In the genomic region with DNA sequence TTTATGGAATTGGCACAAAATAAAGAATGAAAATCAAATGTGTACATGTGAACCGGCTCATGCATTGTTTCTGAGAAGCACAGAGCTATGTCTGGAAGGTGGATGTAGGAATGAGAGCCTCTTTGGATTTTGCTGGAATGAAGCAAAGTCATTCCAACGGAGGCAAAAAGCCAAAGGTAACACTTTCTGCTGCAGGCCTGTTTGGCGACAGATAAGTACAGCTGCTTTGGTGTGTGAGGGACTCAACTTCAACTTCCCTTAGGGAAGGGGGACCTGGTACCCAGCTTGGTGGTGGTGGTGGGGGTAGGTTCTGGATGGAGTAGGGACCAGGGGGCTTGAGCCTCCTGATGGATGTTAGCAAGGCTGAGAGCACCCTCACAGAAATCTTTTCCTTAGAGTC, we compare ENCODE assay signal across 13 mouse cellular contexts. TPM values are rescaled to one million over a fixed set of nuclear protein-coding genes. Genes with fewer than 3 reads are reported as not detected.
A peak's percentile ranks its signal among the peaks of the same experiment; 100 is the strongest.
DNase-seq lines count a peak whose midpoint lies in the region; ATAC-seq and TF ChIP-seq lines count a peak whose summit lies in the region.
"Had no signal": no experiment of that assay in that cellular context is flagged by ENCODE, and none has a peak within 500 bp of the region (broad histone marks: within the 10 kb centered on the region; RNA-seq: fewer than 3 reads in every experiment).

No protein-coding gene starts in this region.

- H3K4me3 ChIP-seq in gastrocnemius, adult 2 months, result peak overlapping the region; percentile 59
- peak overlapping the region; percentile 28; the same call in 1 of the 2 replicates for H3K4me3 ChIP-seq in hindbrain, embryonic 13.5 days
- H3K4me3 ChIP-seq in neural tube, embryonic 13.5 days, result peak overlapping the region; percentile 21; the same call in 1 of the 2 replicates
- H3K4me3 ChIP-seq: embryonic facial prominence, embryonic 13.5 days; liver, embryonic 12.5 days; midbrain, embryonic 12.5 days had no signal

- DNase-seq in gastrocnemius, adult 2 months, result peak; percentile 12
- no peak for DNase-seq in gastrocnemius, postnatal 10 days
- DNase-seq in lung, postnatal 14 days, result peak; percentile 40
- no peak for DNase-seq in lung, adult 18-20 months
- DNase-seq in urinary bladder, postnatal 36 days (ENCODE audit: low spot score in 2 of 2), result no peak
- no peak for DNase-seq in urinary bladder, adult 2 months (ENCODE audit: low spot score)

- peak overlapping the region; percentile 59 for H3K9ac ChIP-seq in hindbrain, embryonic 13.5 days
- H3K9ac ChIP-seq in neural tube, embryonic 13.5 days, result no peak overlapping the region
- H3K9ac ChIP-seq: embryonic facial prominence, embryonic 13.5 days; liver, embryonic 12.5 days had no signal

- intact Hi-C loops in gastrocnemius, adult 2 months (cut with DNase I), result no loop called here

- WGBS in hindbrain, embryonic 13.5 days, result 84% methylated on average over 3 of the region's 3 CpGs
- 89% methylated on average over 3 of the region's 3 CpGs for WGBS in neural tube, embryonic 13.5 days

- H3K4me2 ChIP-seq in hindbrain, embryonic 13.5 days, result peak overlapping the region; percentile 45
- H3K4me2 ChIP-seq in neural tube, embryonic 13.5 days, result peak overlapping the region; percentile 40
- H3K4me2 ChIP-seq: embryonic facial prominence, embryonic 13.5 days; liver, embryonic 12.5 days had no signal

- peak overlapping the region; percentile 84 for H3K27ac ChIP-seq in gastrocnemius, adult 2 months
- peak overlapping the region; percentile 74 for H3K27ac ChIP-seq in hindbrain, embryonic 13.5 days
- no peak overlapping the region; the same call in 1 of the 2 replicates for H3K27ac ChIP-seq in neural tube, embryonic 13.5 days (replicated peaks)
- H3K27ac ChIP-seq: liver, embryonic 12.5 days had no signal

- ATAC-seq in hindbrain, embryonic 13.5 days (ENCODE audit: low FRiP score), result no peak
- no peak for ATAC-seq in neural tube, embryonic 13.5 days (ENCODE audit: low read depth)
- ATAC-seq: intestine, embryonic 16.5 days; liver, embryonic 12.5 days; Patski had no signal

- H3K27me3 ChIP-seq in hindbrain, embryonic 13.5 days, result no peaks in the 10 kb centered on the region
- H3K27me3 ChIP-seq in neural tube, embryonic 13.5 days, result no peaks in the 10 kb centered on the region
- H3K27me3 ChIP-seq: embryonic facial prominence, embryonic 13.5 days; liver, embryonic 12.5 days; midbrain, embryonic 12.5 days; Patski had no signal

- peaks cover 15% of the 10 kb centered on the region for H3K36me3 ChIP-seq in hindbrain, embryonic 13.5 days
- peaks cover 19% of the 10 kb centered on the region; the same call in 1 of the 2 replicates for H3K36me3 ChIP-seq in neural tube, embryonic 13.5 days
- H3K36me3 ChIP-seq: liver, embryonic 12.5 days had no signal

- no peak for TF ChIP-seq CTCF in gastrocnemius, adult 2 months (IDR thresholded peaks at IDR 0.05)

- H3K4me1 ChIP-seq in hindbrain, embryonic 13.5 days (replicated peaks), result peaks cover 67% of the 10 kb centered on the region
- peaks cover 52% of the 10 kb centered on the region for H3K4me1 ChIP-seq in neural tube, embryonic 13.5 days (replicated peaks)
- H3K4me1 ChIP-seq: liver, embryonic 12.5 days had no signal

- H3K9me3 ChIP-seq in hindbrain, embryonic 13.5 days, result no peaks in the 10 kb centered on the region
- H3K9me3 ChIP-seq in neural tube, embryonic 13.5 days, result no peaks in the 10 kb centered on the region
- H3K9me3 ChIP-seq: embryonic facial prominence, embryonic 13.5 days; liver, embryonic 12.5 days; midbrain, embryonic 12.5 days had no signal

RNA-seq across cellular contexts. Expression of gene Gprc5b, which starts 19.2 kb away (rescaled TPM):
- total RNA-seq in gastrocnemius, adult 2 months (2021), result 10 to 100 TPM; 10.5 to 14.0 TPM
- 10 to 100 TPM; 34.9 to 36.6 TPM for total RNA-seq in gastrocnemius, postnatal 10 days (2021)
- 7.9 and 8.1 TPM in 2 replicates for polyA plus RNA-seq in hindbrain, embryonic 13.5 days (2015; fragmentation: Nextera tagmentation; extraction: Ambion mirVana)
- polyA plus RNA-seq in neural tube, embryonic 13.5 days (2015; fragmentation: Nextera tagmentation; extraction: Ambion mirVana), result 6.9 and 7.0 TPM in 2 replicates
- 20.9 and 23.1 TPM in 2 replicates for polyA plus RNA-seq in urinary bladder, adult 2 months (2012; rRNA removed)

Comparison
In these comparisons a context has a peak if more than half of its experiments do, and no peak if none do; other contexts are left out.
1. DNase-seq: peak in gastrocnemius, adult 2 months (single experiment) and lung, postnatal 14 days (single experiment); none in gastrocnemius, postnatal 10 days (single experiment), lung, adult 18-20 months (0 of 2), urinary bladder, postnatal 36 days (0 of 2) and urinary bladder, adult 2 months (single experiment).
2. Peak in every context shown above with its lines, with median percentiles within 50 percentile points of each other: H3K4me3 ChIP-seq.